Mouse (Mus musculus) stomach, postnatal 0 days (tissue): Measurements from ENCODE around the gene Mrgpra6.

Experiments used
- CTCF ChIP-seq: IDR thresholded peaks from 2 replicates; pipeline ENCODE4 v1.5.1; 2016; ENCODE audit warnings: antibody characterized with exemption, low read depth, mild to moderate bottlenecking, moderate library complexity
- EP300 ChIP-seq: optimal IDR thresholded peaks from 2 replicates; pipeline ENCODE3; 2016; ENCODE audit warnings: antibody characterized with exemption

DNA sequence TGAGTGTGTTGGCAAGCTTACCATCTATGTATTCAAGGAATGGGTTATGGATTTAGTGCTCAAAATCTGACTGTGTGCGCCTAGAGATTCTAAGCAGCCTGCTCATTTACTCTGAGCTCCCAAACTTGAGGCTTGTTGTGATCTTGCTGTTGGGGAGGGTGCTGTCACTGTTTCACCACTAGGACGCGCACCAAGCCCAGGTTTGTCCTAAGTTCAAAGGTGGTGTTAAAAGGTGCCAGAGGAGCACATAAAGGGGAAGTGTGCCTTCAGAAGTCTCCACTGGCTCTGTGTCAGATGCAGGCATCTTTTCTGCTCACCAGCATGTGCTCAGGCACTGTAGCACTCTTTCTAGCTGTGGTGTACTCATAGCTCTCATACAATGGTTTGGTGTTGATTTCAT lies 39.9 kb upstream of the Mrgpra6 start:
- TF ChIP-seq CTCF (no peak), EP300 (no peak)
